Mouse (Mus musculus) embryonic fibroblast, embryonic 13.5 days (primary cell): ENCODE measurements at regions not wholly inside any gene's neighbourhood (a gene's known extent, or its start where the extent isn't known, plus 50 kb on each side); places are given as distances from the start of the nearest gene placed in this dataset.

Experiments
- CTCF ChIP-seq: IDR thresholded peaks from 2 replicates; pipeline ENCODE4 v1.5.1; 2011; ENCODE audit warnings: mild to moderate bottlenecking, control low read depth, low read length, moderate library complexity, borderline replicate concordance; ENCODE audit not compliant: insufficient read depth
- POLR2A ChIP-seq: IDR thresholded peaks from 2 replicates; pipeline ENCODE4 v1.6.1; 2011; ENCODE audit warnings: low read depth, mild to moderate bottlenecking, control low read depth, low read length, moderate library complexity

DNA sequence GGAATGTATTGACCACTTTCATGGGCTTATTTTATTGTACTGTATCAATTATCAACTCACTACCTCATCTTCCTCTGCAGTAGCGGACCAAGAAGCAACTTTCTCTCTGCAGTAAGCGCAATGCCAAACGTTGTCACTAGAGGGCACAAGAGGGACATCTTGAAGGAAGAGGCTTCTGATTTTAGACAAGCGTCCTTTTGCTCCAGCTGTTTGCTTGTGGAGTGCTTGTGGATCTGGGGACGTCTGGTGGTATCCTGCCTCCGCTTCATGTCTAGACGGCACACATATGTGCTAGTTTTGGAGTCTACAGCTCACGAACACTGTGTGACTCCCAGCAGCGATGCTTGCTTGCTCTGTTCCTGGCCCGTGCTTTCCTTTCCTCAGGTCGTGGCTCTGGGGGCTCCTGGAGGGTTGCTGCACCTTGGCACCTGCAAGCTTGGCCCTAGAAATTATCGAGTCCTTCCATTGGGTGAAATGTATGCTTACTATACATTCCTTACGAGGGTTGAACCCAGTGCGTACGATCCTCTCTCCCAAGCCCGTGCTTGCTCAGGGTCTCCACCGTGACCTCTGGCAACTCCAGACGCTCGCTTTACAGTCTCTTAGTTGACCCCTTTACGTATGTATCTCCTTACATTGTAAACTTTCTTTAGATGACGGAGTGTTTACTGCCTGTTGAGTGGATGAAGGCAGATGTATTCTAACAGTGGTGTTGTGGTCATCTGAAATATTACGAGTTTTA lies 92.2 kb upstream of the Kif2a start:
- no peak for TF ChIP-seq POLR2A
- peak; percentile 54; the same call in 1 of the 2 replicates for TF ChIP-seq CTCF
